Mouse (Mus musculus) heart, embryonic 13.5 days (tissue): ENCODE results near the gene D930020B18Rik. TPM values are rescaled to one million over a fixed set of nuclear protein-coding genes. Genes with fewer than 3 reads are reported as not detected.

ENCODE experiments used
- ATAC-seq: fragments of 200-750 bp; cut with Nextera tagmentation; 2 replicates; pipeline ENCODE4 v1.8.0; 2017; ENCODE audit warnings: moderate TSS enrichment; ENCODE audit not compliant: insufficient number of reproducible peaks, low FRiP score, low TSS enrichment; ENCODE audit errors: extremely low read depth
- H3K27ac ChIP-seq: fragments of 300-500 bp; sonication (generic); replicated peaks from 2 replicates; pipeline ENCODE4 v1.5.1; 2015; ENCODE audit warnings: moderate library complexity, mild to moderate bottlenecking, inconsistent platforms
- H3K27me3 ChIP-seq: fragments of 300-500 bp; sonication (generic); replicated peaks from 2 replicates; pipeline ENCODE4 v1.6.1; 2015; ENCODE audit warnings: mild to moderate bottlenecking, inconsistent platforms
- H3K36me3 ChIP-seq: fragments of 300-500 bp; sonication (generic); 2 replicates; pipeline ENCODE4 v1.6.1; 2015; ENCODE audit warnings: mild to moderate bottlenecking, inconsistent platforms
- H3K4me1 ChIP-seq: fragments of 300-500 bp; sonication (generic); 2 replicates; pipeline ENCODE4 v1.6.1; 2015; ENCODE audit warnings: inconsistent platforms
- H3K4me2 ChIP-seq: fragments of 300-500 bp; sonication (generic); 2 replicates; pipeline ENCODE4 v1.6.1; 2015; ENCODE audit warnings: inconsistent platforms, mild to moderate bottlenecking, moderate library complexity
- H3K4me3 ChIP-seq: fragments of 300-500 bp; sonication (generic); 2 replicates; pipeline ENCODE4 v1.5.1; 2015; ENCODE audit warnings: moderate library complexity, mild to moderate bottlenecking, inconsistent platforms
- H3K9ac ChIP-seq: fragments of 300-500 bp; sonication (generic); 2 replicates; pipeline ENCODE4 v1.6.1; 2015; ENCODE audit warnings: inconsistent platforms, mild to moderate bottlenecking, moderate library complexity
- H3K9me3 ChIP-seq: fragments of 300-500 bp; sonication (generic); 2 replicates; pipeline ENCODE4 v1.6.1; 2016; ENCODE audit warnings: inconsistent platforms
- WGBS: fragments of 180-500 bp; shearing (Covaris S2); methylation state at CpG from one replicate; pipeline ENCODE4 v1.1.7; 2015; ENCODE audit warnings: mixed read lengths; 5-methylcytosine and 5-hydroxymethylcytosine counted together
- polyA plus RNA-seq: library from polyadenylated mRNA; unstranded; fragments of >200 nt; fragmentation: Nextera tagmentation; extraction: Ambion mirVana; gene quantifications from 2 replicates; pipeline ENCODE4 v1.2.1, GENCODE M21; 2015

Gene D930020B18Rik
- polyA plus RNA-seq, 1 experiment from 2014 or later: not detected

DNA sequence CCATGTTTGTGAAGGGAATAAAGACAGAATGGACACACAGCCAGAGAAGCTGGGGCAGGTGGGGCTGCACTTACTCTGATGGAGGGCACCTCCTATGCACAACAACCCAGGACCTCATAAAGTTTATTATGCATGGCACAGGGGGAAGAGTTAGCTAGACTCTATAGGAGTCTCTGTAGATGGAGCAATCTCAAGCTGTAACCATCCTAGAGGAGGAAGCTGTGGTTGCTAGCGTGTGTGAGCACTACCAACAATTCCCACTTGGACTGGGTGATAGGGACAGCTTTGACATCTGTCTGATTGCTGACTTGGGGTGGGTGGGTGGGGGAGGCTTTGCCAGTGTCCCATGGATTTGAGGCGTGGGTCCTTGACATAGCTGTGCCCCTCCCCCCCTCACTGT is 39.5 kb downstream of the D930020B18Rik start:
- no peak overlapping the region for H3K4me2 ChIP-seq
- no peaks in the 10 kb centered on the region for H3K9me3 ChIP-seq
- no peaks in the 10 kb centered on the region for H3K36me3 ChIP-seq
- H3K4me1 ChIP-seq: no peaks in the 10 kb centered on the region
- no peaks in the 10 kb centered on the region for H3K27me3 ChIP-seq
- H3K9ac ChIP-seq: no peak overlapping the region
- no peak overlapping the region for H3K27ac ChIP-seq
- ATAC-seq: no peak
- WGBS: 81% methylated on average over 2 of the region's 2 CpGs
- H3K4me3 ChIP-seq: no peak overlapping the region

DNA sequence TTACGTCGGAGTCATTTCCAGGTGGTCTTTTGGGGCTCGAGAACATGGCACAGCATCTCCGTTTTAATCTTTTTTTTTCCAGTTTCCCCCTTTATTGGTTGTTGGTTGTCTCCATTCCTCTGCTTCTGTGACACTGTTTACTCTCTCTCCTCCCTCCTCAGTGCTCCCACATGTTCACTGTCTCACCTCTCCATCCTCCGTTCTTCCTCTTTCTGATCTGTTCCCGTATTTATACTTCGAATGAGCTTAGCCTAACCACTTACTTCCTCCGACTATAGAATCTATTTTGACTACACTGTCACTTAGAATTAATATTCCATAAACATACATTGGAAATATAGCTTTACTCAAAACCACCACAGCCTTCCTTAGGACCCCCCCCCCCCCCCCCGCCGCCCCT is 41.2 kb downstream of the D930020B18Rik start:
- no peak overlapping the region for H3K27ac ChIP-seq
- H3K36me3 ChIP-seq: no peaks in the 10 kb centered on the region
- no peaks in the 10 kb centered on the region for H3K4me1 ChIP-seq
- H3K4me2 ChIP-seq: no peak overlapping the region
- WGBS: 81% methylated on average over 10 of the region's 10 CpGs
- H3K27me3 ChIP-seq: no peaks in the 10 kb centered on the region
- ATAC-seq: no peak
- no peaks in the 10 kb centered on the region for H3K9me3 ChIP-seq
- no peak overlapping the region for H3K4me3 ChIP-seq
- H3K9ac ChIP-seq: no peak overlapping the region

DNA sequence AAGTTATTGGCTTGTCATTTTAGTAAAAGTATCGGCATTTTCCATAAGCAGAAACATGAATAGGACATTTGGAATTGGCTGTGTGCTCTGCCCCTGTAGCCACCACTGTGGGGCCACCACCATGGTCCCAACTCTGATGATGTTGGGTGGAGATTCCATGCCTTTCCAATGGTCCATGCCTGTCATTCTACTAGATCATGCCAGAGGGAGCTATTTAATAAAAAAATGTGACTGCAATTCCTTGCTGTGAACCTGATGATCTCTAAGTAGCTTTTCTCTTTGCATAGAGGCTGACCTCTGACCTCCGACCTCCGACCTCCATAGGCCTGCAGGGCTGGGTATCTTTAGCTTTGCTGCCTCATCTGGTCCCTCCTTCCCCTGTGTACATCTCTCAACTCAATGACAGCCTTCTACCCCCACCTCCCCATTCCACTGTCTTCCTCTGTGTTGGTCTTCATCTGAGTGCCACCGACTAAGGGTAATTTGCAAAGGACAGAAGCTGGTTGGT is 44.8 kb downstream of the D930020B18Rik start:
- Histone ChIP-seq H3K4me2 (no peak overlapping the region), H3K27me3 (no peaks in the 10 kb centered on the region), H3K9me3 (no peaks in the 10 kb centered on the region), H3K4me1 (no peaks in the 10 kb centered on the region), H3K27ac (no peak overlapping the region), H3K4me3 (no peak overlapping the region), H3K9ac (no peak overlapping the region), H3K36me3 (no peaks in the 10 kb centered on the region)
- WGBS: 67% methylated on average over 4 of the region's 4 CpGs
- no peak for ATAC-seq

DNA sequence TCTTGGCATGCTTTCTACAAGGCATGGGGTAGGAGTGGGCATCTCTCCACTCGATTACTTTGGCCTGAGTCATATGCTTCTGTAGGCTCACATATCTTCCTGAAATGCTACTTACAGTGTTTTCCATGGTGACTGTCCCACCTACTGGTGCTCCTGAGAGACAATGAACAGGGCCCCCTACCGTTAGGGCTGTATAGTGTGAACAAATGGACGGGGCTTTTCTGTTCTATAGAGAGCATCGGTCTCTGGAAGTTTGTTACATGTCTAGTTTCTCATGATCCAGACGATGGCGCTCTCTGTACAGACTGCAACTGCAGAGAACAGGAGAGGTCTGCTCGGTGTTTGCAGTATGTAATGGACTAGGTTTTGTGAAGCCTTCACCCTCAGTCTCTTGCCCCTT is 46.1 kb downstream of the D930020B18Rik start:
- no peak overlapping the region for H3K9ac ChIP-seq
- H3K4me3 ChIP-seq: no peak overlapping the region
- no peaks in the 10 kb centered on the region for H3K9me3 ChIP-seq
- no peak for ATAC-seq
- WGBS: 73% methylated on average over 7 of the region's 7 CpGs
- no peak overlapping the region for H3K27ac ChIP-seq
- no peaks in the 10 kb centered on the region for H3K27me3 ChIP-seq
- H3K4me2 ChIP-seq: no peak overlapping the region
- no peaks in the 10 kb centered on the region for H3K36me3 ChIP-seq
- H3K4me1 ChIP-seq: no peaks in the 10 kb centered on the region

DNA sequence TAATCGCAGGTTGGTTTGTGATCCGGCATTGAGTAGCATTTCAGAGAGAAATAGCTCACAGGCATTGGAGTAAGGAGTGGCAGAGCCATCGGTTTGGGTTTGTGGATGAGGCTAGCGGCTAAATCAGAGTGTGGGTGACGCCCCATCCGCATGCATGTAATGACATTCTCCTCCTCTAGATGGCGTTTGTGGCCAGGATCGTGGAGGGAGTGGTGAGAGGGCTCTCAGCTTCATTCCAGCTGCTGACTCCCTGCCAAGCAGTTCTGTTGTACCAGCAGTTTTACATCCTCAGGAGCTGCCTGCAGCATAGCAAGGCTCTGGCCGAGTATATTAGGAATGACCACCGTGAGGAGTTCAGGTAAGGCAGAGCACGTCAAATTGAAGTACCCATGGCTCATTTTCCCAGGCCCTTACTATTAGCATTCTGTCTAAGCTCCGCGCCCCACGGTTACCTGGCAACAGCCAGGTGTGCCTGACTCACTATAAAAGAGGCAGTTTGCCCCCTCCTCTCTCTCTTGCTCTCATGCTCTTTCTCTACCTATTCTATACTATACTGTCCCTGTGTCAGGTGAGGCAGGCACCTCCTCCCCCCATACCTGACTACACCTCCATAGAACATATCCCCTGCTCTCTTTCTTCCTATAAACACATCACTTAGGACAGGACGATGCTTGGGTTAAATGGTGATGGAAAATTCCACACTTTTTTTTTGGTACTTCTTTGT is 48.4 kb downstream of the D930020B18Rik start:
- Histone ChIP-seq H3K27me3 (no peaks in the 10 kb centered on the region), H3K9me3 (no peaks in the 10 kb centered on the region), H3K4me2 (no peak overlapping the region), H3K4me3 (no peak overlapping the region), H3K27ac (no peak overlapping the region), H3K4me1 (no peaks in the 10 kb centered on the region), H3K36me3 (no peaks in the 10 kb centered on the region), H3K9ac (no peak overlapping the region)
- WGBS: 21% methylated on average over 15 of the region's 15 CpGs
- no peak for ATAC-seq

DNA sequence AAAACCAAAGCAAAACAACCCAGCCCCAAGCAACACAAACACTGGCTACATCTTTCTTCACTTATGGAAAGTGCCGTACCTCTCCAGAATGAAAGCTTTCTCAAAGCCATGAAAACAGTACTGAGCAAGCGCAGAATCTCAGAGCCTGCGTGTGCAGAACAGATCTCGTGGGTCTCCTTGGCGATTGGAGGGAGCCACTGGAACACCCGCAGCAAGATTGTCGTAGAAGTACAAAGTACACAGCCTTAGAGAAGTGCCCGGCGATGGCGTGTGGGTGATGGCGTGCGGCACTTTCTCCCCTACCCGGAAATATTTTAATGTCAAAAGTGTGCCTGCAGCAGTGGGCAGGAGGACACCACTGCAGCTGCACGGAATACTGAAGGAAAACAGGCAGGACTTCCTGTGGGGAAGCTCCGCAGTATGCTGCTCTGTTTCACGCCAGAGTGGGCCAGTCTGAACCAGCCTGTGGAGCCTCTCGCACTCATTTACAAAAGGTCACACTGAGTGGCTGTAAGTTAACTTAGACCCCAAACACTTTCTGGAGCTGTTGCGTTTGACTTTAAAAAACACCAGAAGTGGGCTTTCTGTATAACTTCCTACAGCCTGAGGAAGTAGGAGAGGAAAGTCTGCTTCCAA is 51.7 kb downstream of the D930020B18Rik start:
- Histone ChIP-seq H3K27ac (no peak overlapping the region), H3K36me3 (no peaks in the 10 kb centered on the region), H3K4me2 (peak overlapping the region; percentile 60), H3K4me3 (peak overlapping the region; percentile 35), H3K27me3 (no peaks in the 10 kb centered on the region), H3K4me1 (no peaks in the 10 kb centered on the region), H3K9ac (peak overlapping the region; percentile 52), H3K9me3 (0 out of 2 replicates have a peak, but pooled peaks cover 4% of the 10 kb centered on the region)
- ATAC-seq: no peak
- 38% methylated on average over 18 of the region's 18 CpGs for WGBS

DNA sequence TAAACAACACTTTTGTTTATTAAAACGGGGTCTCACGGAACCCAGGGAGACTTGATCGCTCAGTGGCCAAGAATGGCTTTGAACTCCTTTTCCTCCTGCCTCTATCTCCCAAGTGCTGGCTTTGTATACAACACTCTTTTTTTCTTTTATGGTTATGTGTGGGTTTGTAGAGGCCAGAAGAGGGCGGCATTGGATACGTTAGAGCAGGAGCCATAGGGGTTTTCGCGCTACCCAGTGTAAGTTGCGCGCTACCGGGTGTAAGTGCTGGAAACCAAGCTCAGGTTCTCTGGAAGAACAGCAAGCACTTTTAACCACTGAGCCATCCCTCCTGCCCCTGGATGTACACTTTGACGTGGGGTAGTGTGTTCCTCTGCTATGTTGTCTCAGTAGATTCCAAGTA is 53.2 kb downstream of the D930020B18Rik start:
- ATAC-seq: no peak

DNA sequence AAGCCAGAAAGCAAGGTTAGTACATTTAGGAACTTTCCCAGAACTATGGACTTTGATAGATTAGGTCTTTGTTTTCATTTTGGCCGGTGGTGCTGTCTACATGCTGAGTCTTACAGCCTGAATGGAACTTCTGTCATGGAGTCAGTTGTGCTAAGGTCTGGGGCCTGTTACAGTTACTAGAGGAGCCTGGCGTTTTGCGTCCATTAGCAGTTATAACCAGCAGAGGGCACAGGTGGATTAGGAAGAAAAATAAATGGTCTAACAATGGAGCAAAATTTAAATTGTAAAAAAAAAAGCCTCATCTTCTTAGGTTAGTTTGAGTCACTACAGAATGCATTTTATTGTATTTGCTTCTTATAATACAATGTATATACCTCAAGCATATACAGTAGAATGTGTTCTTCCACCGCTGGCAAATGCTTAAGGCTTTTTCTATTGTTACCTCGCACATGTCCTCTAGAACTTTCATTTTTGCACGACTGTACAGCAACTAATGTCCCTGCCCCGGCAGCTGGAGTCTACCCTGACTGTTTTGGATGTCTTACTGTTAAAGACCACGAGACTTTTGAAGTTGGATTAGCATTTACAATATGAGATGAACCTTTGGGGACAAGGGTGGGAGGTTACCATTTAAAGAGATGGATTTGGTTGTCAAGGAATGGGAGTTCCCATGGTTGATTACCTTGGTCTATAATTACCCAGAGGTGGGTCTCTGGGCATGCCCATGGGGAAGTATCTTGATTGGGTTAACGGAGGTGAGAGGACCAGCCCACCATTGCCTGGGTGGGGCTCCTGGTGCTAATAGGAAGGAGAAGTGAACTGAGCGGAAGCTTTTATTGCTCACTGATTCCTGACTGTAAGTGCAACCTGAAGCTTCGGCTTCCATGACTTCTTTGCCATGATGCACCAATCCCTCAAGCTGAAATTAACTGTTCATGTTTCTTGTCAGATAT is 60.2 kb downstream of the D930020B18Rik start:
- WGBS: 54% methylated on average over 11 of the region's 11 CpGs
- ATAC-seq: no peak
- Histone ChIP-seq H3K4me1 (no peaks in the 10 kb centered on the region), H3K36me3 (no peaks in the 10 kb centered on the region), H3K4me3 (no peak overlapping the region), H3K9ac (no peak overlapping the region), H3K9me3 (no peaks in the 10 kb centered on the region), H3K4me2 (no peak overlapping the region), H3K27me3 (no peaks in the 10 kb centered on the region), H3K27ac (no peak overlapping the region)

More for the DNA sequence above, 53.2 kb downstream of the D930020B18Rik start:
- H3K4me1 ChIP-seq: no peaks in the 10 kb centered on the region
- H3K9ac ChIP-seq: no peak overlapping the region
- no peaks in the 10 kb centered on the region for H3K27me3 ChIP-seq
- H3K4me2 ChIP-seq: no peak overlapping the region
- no peak overlapping the region for H3K27ac ChIP-seq
- 73% methylated on average over 11 of the region's 11 CpGs for WGBS
- H3K9me3 ChIP-seq: 0 out of 2 replicates have a peak, but pooled peaks cover 4% of the 10 kb centered on the region
- H3K36me3 ChIP-seq: no peaks in the 10 kb centered on the region
- no peak overlapping the region for H3K4me3 ChIP-seq

DNA sequence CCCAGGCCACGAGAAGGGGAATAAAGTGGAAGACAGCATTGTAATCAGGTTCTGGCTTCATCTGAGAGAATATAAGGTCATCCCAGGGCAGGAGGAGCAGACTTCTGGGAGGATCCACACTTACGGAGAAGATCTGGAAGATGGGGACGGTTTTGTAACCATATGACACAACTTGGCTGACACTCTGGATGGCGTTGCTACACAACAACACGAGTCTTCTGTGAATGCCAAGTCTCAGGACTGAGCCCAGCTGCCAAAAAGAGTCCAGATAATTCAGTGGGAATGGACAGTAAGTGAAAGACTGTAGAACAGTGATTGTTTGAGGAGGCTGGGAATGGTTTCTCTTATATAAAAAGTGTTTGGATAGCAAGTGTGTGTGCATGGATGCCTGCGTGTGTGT is 62.2 kb downstream of the D930020B18Rik start:
- H3K9me3 ChIP-seq: no peaks in the 10 kb centered on the region
- H3K4me3 ChIP-seq: no peak overlapping the region
- no peak overlapping the region for H3K27ac ChIP-seq
- H3K4me2 ChIP-seq: no peak overlapping the region
- no peaks in the 10 kb centered on the region for H3K27me3 ChIP-seq
- 75% methylated on average over 6 of the region's 6 CpGs for WGBS
- H3K9ac ChIP-seq: no peak overlapping the region
- no peaks in the 10 kb centered on the region for H3K36me3 ChIP-seq
- ATAC-seq: no peak
- H3K4me1 ChIP-seq: no peaks in the 10 kb centered on the region

DNA sequence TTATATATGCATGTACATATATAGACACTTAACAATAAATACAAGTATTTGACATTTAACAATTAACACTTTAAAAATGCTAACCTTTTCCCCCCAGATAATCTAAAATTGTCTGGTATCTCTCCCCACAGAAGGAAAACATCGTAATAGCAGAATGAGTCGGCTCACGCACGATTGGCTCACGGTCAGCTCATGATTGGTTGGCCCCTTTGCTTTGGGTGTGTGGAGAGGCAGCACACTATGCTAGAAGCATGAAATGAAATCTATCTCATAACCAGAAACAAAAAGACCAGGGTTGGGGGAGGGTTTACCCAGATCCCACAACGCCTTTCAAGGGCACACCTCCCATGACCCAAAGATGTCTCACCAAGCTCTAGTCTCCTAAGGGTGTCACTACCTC is 63.5 kb downstream of the D930020B18Rik start:
- Histone ChIP-seq H3K4me3 (no peak overlapping the region), H3K4me2 (no peak overlapping the region), H3K36me3 (no peaks in the 10 kb centered on the region), H3K9me3 (no peaks in the 10 kb centered on the region), H3K27me3 (no peaks in the 10 kb centered on the region), H3K27ac (no peak overlapping the region), H3K4me1 (no peaks in the 10 kb centered on the region), H3K9ac (no peak overlapping the region)
- ATAC-seq: no peak
- 78% methylated on average over 6 of the region's 6 CpGs for WGBS
